Mouse (Mus musculus) CD4-positive, CD25-positive, alpha-beta regulatory T cell (primary cell): ENCODE results near the gene Hspa1l. TPM values are rescaled to one million over a fixed set of nuclear protein-coding genes. Genes with fewer than 3 reads are reported as not detected.

Experiments used
- polyA plus RNA-seq: library from polyadenylated mRNA; unstranded; fragments of 100-300 nt; shearing (Covaris generic); gene quantifications from one replicate; pipeline ENCODE4 v1.2.1, GENCODE M21; 2017

The Hspa1l gene
- not detected for polyA plus RNA-seq

GRCm38 (mm10) chr17:34972069-34972749, at the start of gene Hspa1l, which contains the start of gene Hspa1a:
Hspa1l (plus strand) TSS chr17:34972703.
Hspa1a (minus strand) TSS chr17:34972156.

GRCm38 (mm10) chr17:34931061-34931734, 41.3 kb upstream of the Hspa1l start, which contains the start of gene Neu1:
Neu1 (plus strand) TSS chr17:34931253.

DNA sequence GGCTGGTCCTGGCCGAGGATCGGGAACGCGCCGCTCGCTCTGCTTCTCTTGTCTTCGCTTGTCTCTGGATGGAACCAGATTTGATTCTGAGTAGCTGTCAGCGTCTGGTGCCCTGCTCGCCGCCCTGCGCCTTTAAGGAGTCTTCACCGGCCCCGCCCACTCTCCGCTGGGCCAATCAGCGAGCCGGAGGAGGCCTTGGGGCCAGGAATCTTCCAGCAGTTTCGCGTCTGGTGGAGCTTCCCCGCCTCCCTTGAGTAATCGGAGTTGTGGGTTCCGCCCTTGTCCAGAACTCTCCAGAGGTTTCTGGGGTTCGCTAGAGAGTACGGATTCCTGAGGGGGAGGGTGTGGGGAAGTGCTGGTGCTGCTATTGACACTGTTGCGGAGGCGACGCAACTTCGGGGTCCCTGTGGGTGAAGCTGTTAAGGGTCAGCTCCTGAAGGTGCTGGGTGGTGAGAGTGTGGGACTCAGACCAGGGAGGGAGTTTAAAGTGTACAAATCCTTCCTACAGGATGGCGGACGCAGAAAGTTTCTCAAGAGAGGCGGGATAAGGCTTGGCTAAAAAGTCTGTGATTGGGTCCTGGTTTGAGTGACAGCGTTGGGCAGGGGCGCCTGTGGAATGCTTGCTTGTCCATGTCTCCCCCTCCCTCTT, 13.2 kb upstream of the Hspa1l start, which contains the start of gene Hspa1b:
Gene Hspa1b, minus strand, starts transcription at position 109 of the 649 bp plus-strand sequence.

GRCm38 (mm10) chr17:34969822-34970221, 2.7 kb upstream of the Hspa1l start, which contains the start of gene Gm20481:
Gm20481 (plus strand) TSS chr17:34969912.

DNA sequence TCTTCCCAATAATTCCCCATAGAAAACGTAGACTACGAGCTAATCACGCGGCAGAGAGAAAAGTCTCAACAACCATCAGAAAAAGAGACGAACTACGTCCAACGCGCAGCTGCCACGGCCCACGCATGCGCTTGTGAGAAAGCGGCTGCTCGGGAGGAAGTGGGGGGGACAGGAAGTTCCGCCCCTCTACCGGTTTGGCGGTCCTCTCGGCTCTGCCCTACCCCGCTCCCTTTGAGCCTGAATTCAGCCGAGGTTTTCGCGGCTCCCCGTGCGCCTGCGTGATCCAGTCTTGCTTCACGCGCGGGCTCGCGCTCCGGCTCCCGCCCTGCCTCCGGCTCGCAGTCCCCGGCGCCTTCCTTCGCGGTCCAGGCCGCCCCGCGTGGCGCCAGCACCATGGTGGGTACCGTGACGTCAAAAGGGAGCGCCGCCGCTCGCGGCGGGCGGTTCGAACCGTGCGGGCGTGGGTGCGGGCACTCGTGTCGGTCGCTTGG, 9.2 kb downstream of the Hspa1l start, which contains the start of gene Lsm2:
Gene Lsm2, plus strand, starts transcription at position 173 of the 491 bp plus-strand sequence.

GRCm38 (mm10) chr17:35000717-35001451, 28.4 kb downstream of the Hspa1l start, which contains the start of gene Vars:
Vars (plus strand) TSS chr17:35000987.

DNA sequence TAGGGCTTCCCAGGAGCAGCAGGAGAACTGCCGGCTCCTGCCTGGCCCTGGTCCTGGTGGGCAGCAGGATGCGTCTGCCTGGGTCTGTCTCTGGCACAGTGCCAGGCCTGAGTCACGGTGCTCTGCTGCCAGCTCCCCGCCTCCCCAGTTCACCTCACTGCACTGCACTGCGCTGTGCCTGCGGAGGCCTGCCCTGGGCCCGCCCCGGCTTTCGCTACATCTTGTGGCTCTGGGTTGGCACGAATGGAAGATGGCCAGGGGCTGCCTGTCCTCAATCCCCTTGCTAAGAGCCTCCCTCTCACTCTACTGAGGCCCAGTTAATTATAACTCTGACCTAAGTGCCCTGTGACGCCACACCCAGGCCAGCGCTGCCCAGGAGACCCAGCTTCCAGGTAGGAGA, 43.9 kb downstream of the Hspa1l start, which contains the start of gene Vwa7:
Gene Vwa7, plus strand, starts transcription at position 204 of the 400 bp plus-strand sequence.

GRCm38 (mm10) chr17:35027277-35028068, 55.0 kb downstream of the Hspa1l start, which contains the start of gene Sapcd1:
Sapcd1 (minus strand) TSS chr17:35028016.

Other genes starting within 250 kb of the Hspa1l start
- not detected for gene C4b, start 228.8 kb upstream of the Hspa1l start, polyA plus RNA-seq
- not detected for gene Cyp21a1, start 168.1 kb upstream of the Hspa1l start, polyA plus RNA-seq
- gene Stk19, start 135.8 kb upstream of the Hspa1l start, polyA plus RNA-seq: 31.8 TPM
- gene Dxo, start 135.7 kb upstream of the Hspa1l start, polyA plus RNA-seq: 78.8 TPM
- 126 TPM for gene Skiv2l, start 122.5 kb upstream of the Hspa1l start, polyA plus RNA-seq
- 47.9 TPM for gene Nelfe, start 122.3 kb upstream of the Hspa1l start, polyA plus RNA-seq
- gene Cfb, start 110.2 kb upstream of the Hspa1l start, polyA plus RNA-seq: 0.91 TPM
- gene Zbtb12, start 93.2 kb upstream of the Hspa1l start, polyA plus RNA-seq: 0.36 TPM
- gene Gm20547, start 90.7 kb upstream of the Hspa1l start, polyA plus RNA-seq: 0.07 TPM
- 2.6 TPM for gene C2, start 74.4 kb upstream of the Hspa1l start, polyA plus RNA-seq
- 69.4 TPM for gene Ehmt2, start 74.2 kb upstream of the Hspa1l start, polyA plus RNA-seq
- not detected for gene Slc44a4, start 58.2 kb upstream of the Hspa1l start, polyA plus RNA-seq
- gene Neu1, start 41.5 kb upstream of the Hspa1l start, polyA plus RNA-seq: 75.2 TPM
- gene Hspa1b, start 13.5 kb upstream of the Hspa1l start, polyA plus RNA-seq: 15.6 TPM
- not detected for gene Gm20481, start 2.8 kb upstream of the Hspa1l start, polyA plus RNA-seq
- 2.8 TPM for gene Hspa1a, start 547 bp upstream of the Hspa1l start, polyA plus RNA-seq
- gene Lsm2, start 9.2 kb downstream of the Hspa1l start, polyA plus RNA-seq: 81.8 TPM
- gene Vars, start 28.3 kb downstream of the Hspa1l start, polyA plus RNA-seq: 174 TPM
- gene Vwa7, start 43.9 kb downstream of the Hspa1l start, polyA plus RNA-seq: 0.18 TPM
- 0.81 TPM for gene Sapcd1, start 55.3 kb downstream of the Hspa1l start, polyA plus RNA-seq
- gene Msh5, start 74.0 kb downstream of the Hspa1l start, polyA plus RNA-seq: 1.2 TPM
- gene Clic1, start 77.3 kb downstream of the Hspa1l start, polyA plus RNA-seq: 479 TPM
- 1.2 TPM for gene Ddah2, start 86.3 kb downstream of the Hspa1l start, polyA plus RNA-seq
- not detected for gene Ly6g6c, start 92.7 kb downstream of the Hspa1l start, polyA plus RNA-seq
- not detected for gene Mpig6b, start 93.5 kb downstream of the Hspa1l start, polyA plus RNA-seq
- not detected for gene Ly6g6e, start 104.2 kb downstream of the Hspa1l start, polyA plus RNA-seq
- not detected for gene Ly6g6d, start 105.4 kb downstream of the Hspa1l start, polyA plus RNA-seq
- not detected for gene Ly6g6f, start 112.9 kb downstream of the Hspa1l start, polyA plus RNA-seq
- gene Abhd16a, start 116.6 kb downstream of the Hspa1l start, polyA plus RNA-seq: 66.3 TPM
- gene Ly6g5c, start 135.6 kb downstream of the Hspa1l start, polyA plus RNA-seq: not detected
- 1.1 TPM for gene Ly6g5b, start 142.7 kb downstream of the Hspa1l start, polyA plus RNA-seq
- gene Gpank1, start 148.8 kb downstream of the Hspa1l start, polyA plus RNA-seq: 52.4 TPM
- 244 TPM for gene Csnk2b, start 149.3 kb downstream of the Hspa1l start, polyA plus RNA-seq
- gene D17H6S53E, start 153.7 kb downstream of the Hspa1l start, polyA plus RNA-seq: 3.3 TPM
- not detected for gene Apom, start 159.3 kb downstream of the Hspa1l start, polyA plus RNA-seq
- 57.1 TPM for gene Bag6, start 162.5 kb downstream of the Hspa1l start, polyA plus RNA-seq
- 26.9 TPM for gene Prrc2a, start 192.2 kb downstream of the Hspa1l start, polyA plus RNA-seq
- gene Aif1, start 203.4 kb downstream of the Hspa1l start, polyA plus RNA-seq: 2.2 TPM
- 8.7 TPM for gene Lst1, start 215.7 kb downstream of the Hspa1l start, polyA plus RNA-seq
- gene Ltb, start 221.7 kb downstream of the Hspa1l start, polyA plus RNA-seq: 2,032 TPM
- 40.7 TPM for gene Tnf, start 229.3 kb downstream of the Hspa1l start, polyA plus RNA-seq
- 158 TPM for gene Lta, start 232.6 kb downstream of the Hspa1l start, polyA plus RNA-seq
- gene Gm16181, start 248.1 kb downstream of the Hspa1l start, polyA plus RNA-seq: 1.4 TPM